Mouse (Mus musculus) telencephalon, adult 2 months (tissue): Measurements from ENCODE around the gene Clnk.

Source experiments
- DNase-seq: peaks from one replicate; pipeline ENCODE4 v3.0.0-alpha.2; 2011; ENCODE audit warnings: low read depth, low spot score

The Clnk gene

GRCm38 (mm10) chr5:38857591-38857990 lies 19.0 kb downstream of the Clnk start:
- no peak for DNase-seq

GRCm38 (mm10) chr5:38850171-38850570 lies 26.4 kb downstream of the Clnk start:
- no peak for DNase-seq

GRCm38 (mm10) chr5:38845529-38845928 lies 31.1 kb downstream of the Clnk start:
- DNase-seq: no peak

GRCm38 (mm10) chr5:38844312-38844711 lies 32.3 kb downstream of the Clnk start:
- DNase-seq: no peak

- DNase-seq: no peak
These were observed 36.6 kb downstream of the Clnk start for GRCm38 (mm10) chr5:38839981-38840380.

GRCm38 (mm10) chr5:38827310-38827709 lies 49.3 kb downstream of the Clnk start:
- DNase-seq: no peak

- DNase-seq: no peak
These were observed 50.0 kb downstream of the Clnk start for GRCm38 (mm10) chr5:38826586-38826985.

- no peak for DNase-seq
These were observed 52.3 kb downstream of the Clnk start for GRCm38 (mm10) chr5:38824132-38824965.

- no peak for DNase-seq
These were observed 63.1 kb downstream of the Clnk start for GRCm38 (mm10) chr5:38813391-38814109.

GRCm38 (mm10) chr5:38812916-38813315 lies 63.7 kb downstream of the Clnk start:
- no peak for DNase-seq

- no peak for DNase-seq
These were observed 64.2 kb downstream of the Clnk start for GRCm38 (mm10) chr5:38812386-38812785.

GRCm38 (mm10) chr5:38798910-38799309 lies 77.7 kb downstream of the Clnk start:
- DNase-seq: no peak

- no peak for DNase-seq
These were observed 81.5 kb downstream of the Clnk start for GRCm38 (mm10) chr5:38795139-38795538.

GRCm38 (mm10) chr5:38791116-38791515 lies 85.5 kb downstream of the Clnk start:
- DNase-seq: no peak

- no peak for DNase-seq
These were observed 87.8 kb downstream of the Clnk start for GRCm38 (mm10) chr5:38788820-38789219.

GRCm38 (mm10) chr5:38787851-38788520 lies 88.6 kb downstream of the Clnk start:
- DNase-seq: no peak

- no peak for DNase-seq
These were observed 90.5 kb downstream of the Clnk start for GRCm38 (mm10) chr5:38786126-38786525.

- DNase-seq: no peak
These were observed 90.9 kb downstream of the Clnk start for GRCm38 (mm10) chr5:38785686-38786085.

GRCm38 (mm10) chr5:38781813-38782212 lies 94.8 kb downstream of the Clnk start:
- peak; percentile 28 for DNase-seq

GRCm38 (mm10) chr5:38780631-38781030 lies 96.0 kb downstream of the Clnk start:
- DNase-seq: no peak

- DNase-seq: no peak
These were observed 96.6 kb downstream of the Clnk start for GRCm38 (mm10) chr5:38780045-38780444.

GRCm38 (mm10) chr5:38775500-38775899 lies 101.1 kb downstream of the Clnk start:
- DNase-seq: peak; percentile 74
